Mouse (Mus musculus) myocyte (in vitro differentiated cells): Measurements from ENCODE around the gene Ube2s. TPM values are rescaled to one million over a fixed set of nuclear protein-coding genes. Genes with fewer than 3 reads are reported as not detected.

Experiments
- H3K27me3 ChIP-seq: one replicate; pipeline ENCODE4 v1.6.1; 2011; ENCODE audit not compliant: control insufficient read depth, insufficient read depth, insufficient read length
- H3K36me3 ChIP-seq: one replicate; pipeline ENCODE4 v1.6.1; 2011; ENCODE audit not compliant: control insufficient read depth, insufficient read depth
- H3K4me2 ChIP-seq: one replicate; pipeline ENCODE4 v1.6.1; 2011; ENCODE audit warnings: low read depth, control low read depth
- H3K4me3 ChIP-seq: one replicate; pipeline ENCODE4 v1.5.1; 2011; ENCODE audit warnings: mild to moderate bottlenecking, control low read depth, moderate library complexity
- H3K79me2 ChIP-seq: one replicate; pipeline ENCODE4 v1.6.1; 2011; ENCODE audit not compliant: control insufficient read depth, insufficient read depth
- H3ac ChIP-seq: one replicate; pipeline ENCODE4 v1.6.1; 2011; ENCODE audit not compliant: control insufficient read depth, insufficient read length
- CEBPB ChIP-seq: IDR thresholded peaks from 2 replicates; pipeline ENCODE4 v1.6.1; 2011; ENCODE audit warnings: mild to moderate bottlenecking, moderate library complexity; ENCODE audit not compliant: poor library complexity, insufficient read depth, severe bottlenecking
- E2F4 ChIP-seq: IDR thresholded peaks from one replicate; pipeline ENCODE4 v1.6.1; 2011; ENCODE audit warnings: mild to moderate bottlenecking, control low read depth, moderate library complexity; ENCODE audit not compliant: insufficient read depth
- MAX ChIP-seq: IDR thresholded peaks from one replicate; pipeline ENCODE4 v1.6.1; 2011; ENCODE audit warnings: low read depth, mild to moderate bottlenecking, control low read depth
- MYOD1 ChIP-seq, 3 experiments: IDR thresholded peaks; one replicate each; pipeline ENCODE4 v1.6.1; 2011; ENCODE audit warnings: control low read depth in 2 of 3, low read depth in 2 of 3, mild to moderate bottlenecking in 2 of 3, moderate library complexity in 1 of 3; ENCODE audit not compliant: insufficient read length in 2 of 3, control insufficient read depth in 1 of 3
- MYOG ChIP-seq, 3 experiments: IDR thresholded peaks; one replicate each; pipeline ENCODE4 v1.6.1; 2011; ENCODE audit warnings: control low read depth in 2 of 3, low read depth in 2 of 3, mild to moderate bottlenecking in 2 of 3; ENCODE audit not compliant: insufficient read length in 2 of 3, control insufficient read depth in 1 of 3, insufficient read depth in 1 of 3
- POLR2A ChIP-seq: IDR thresholded peaks from one replicate; pipeline ENCODE4 v1.6.1; 2011; ENCODE audit warnings: low read depth, mild to moderate bottlenecking, control low read depth, moderate library complexity; ENCODE audit not compliant: insufficient read length
- POLR2AphosphoS2 ChIP-seq: IDR thresholded peaks from one replicate; pipeline ENCODE4 v1.6.1; 2011; ENCODE audit warnings: low read depth, control low read depth; ENCODE audit not compliant: insufficient read length
- REST ChIP-seq: IDR thresholded peaks from one replicate; pipeline ENCODE4 v1.6.1; 2011; ENCODE audit warnings: mild to moderate bottlenecking, control low read depth, moderate library complexity; ENCODE audit not compliant: insufficient read depth, insufficient read length
- SRF ChIP-seq: IDR thresholded peaks from one replicate; pipeline ENCODE4 v1.6.1; 2011; ENCODE audit warnings: low read depth; ENCODE audit not compliant: control insufficient read depth, insufficient read length
- TCF12 ChIP-seq: IDR thresholded peaks from one replicate; pipeline ENCODE4 v1.6.1; 2011; ENCODE audit warnings: mild to moderate bottlenecking, control low read depth; ENCODE audit not compliant: poor library complexity, insufficient read depth, severe bottlenecking
- TCF3 ChIP-seq: IDR thresholded peaks from one replicate; pipeline ENCODE4 v1.6.1; 2011; ENCODE audit warnings: low read depth, control low read depth; ENCODE audit not compliant: insufficient read length
- USF1 ChIP-seq: IDR thresholded peaks from one replicate; pipeline ENCODE4 v1.6.1; 2011; ENCODE audit warnings: low read depth, mild to moderate bottlenecking, control low read depth, moderate library complexity
- polyA plus RNA-seq: library from polyadenylated mRNA; unstranded; fragments of >200 nt; fragmentation: generic; extraction: Trizol; gene quantifications from one replicate; pipeline ENCODE4 v1.2.1, GENCODE M21; 2012; ENCODE audit warnings: missing spikeins

Ube2s gene
- polyA plus RNA-seq, 1 experiment = 261 TPM

- TF ChIP-seq REST = no peak
- no peak for TF ChIP-seq E2F4
- TF ChIP-seq MAX = no peak
- TF ChIP-seq USF1 = no peak
- no peak for TF ChIP-seq TCF12
- no peak for TF ChIP-seq POLR2AphosphoS2
- no peak for TF ChIP-seq TCF3
- TF ChIP-seq CEBPB = no peak
- TF ChIP-seq POLR2A = no peak
- TF ChIP-seq SRF = no peak
- TF ChIP-seq MYOG (IDR thresholded peaks at IDR 0.05; ENCODE audit: control insufficient read depth in 1 of 3, insufficient read depth in 1 of 3, insufficient read length in 2 of 3, low read depth in 2 of 3) = no peak
- no peak for TF ChIP-seq MYOD1 (IDR thresholded peaks at IDR 0.05; ENCODE audit: control insufficient read depth in 1 of 3, insufficient read length in 2 of 3, low read depth in 2 of 3)
- Histone ChIP-seq H3K36me3 (no peaks in the 10 kb centered on the region), H3K4me2 (no peak overlapping the region), H3K27me3 (peaks cover 25% of the 10 kb centered on the region), H3ac (no peak overlapping the region), H3K79me2 (no peaks in the 10 kb centered on the region), H3K4me3 (no peak overlapping the region)
These were observed 24.0 kb upstream of the Ube2s start for GRCm38 (mm10) chr7:4836351-4836792.

GRCm38 (mm10) chr7:4835631-4836327 is 23.4 kb upstream of the Ube2s start:
- Histone ChIP-seq H3K4me2 (no peak overlapping the region), H3K27me3 (peaks cover 23% of the 10 kb centered on the region), H3ac (no peak overlapping the region), H3K36me3 (no peaks in the 10 kb centered on the region), H3K79me2 (no peaks in the 10 kb centered on the region), H3K4me3 (no peak overlapping the region)
- no peak for TF ChIP-seq REST
- TF ChIP-seq POLR2A = no peak
- TF ChIP-seq SRF = no peak
- no peak for TF ChIP-seq TCF12
- no peak for TF ChIP-seq E2F4
- TF ChIP-seq MYOD1 (IDR thresholded peaks at IDR 0.05; ENCODE audit: control insufficient read depth in 1 of 3, insufficient read length in 2 of 3, low read depth in 2 of 3) = no peak

GRCm38 (mm10) chr7:4830476-4830875 is 18.1 kb upstream of the Ube2s start:
- TF ChIP-seq REST = peak; percentile 62
- no peak for TF ChIP-seq TCF3
- Histone ChIP-seq H3K27me3 (peaks cover 6% of the 10 kb centered on the region), H3K4me2 (no peak overlapping the region), H3K36me3 (no peaks in the 10 kb centered on the region), H3K4me3 (no peak overlapping the region), H3ac (no peak overlapping the region), H3K79me2 (no peaks in the 10 kb centered on the region)

GRCm38 (mm10) chr7:4825365-4825764 is 13.0 kb upstream of the Ube2s start:
- no peak overlapping the region for H3ac ChIP-seq
- TF ChIP-seq MAX (no peak), POLR2AphosphoS2 (no peak), CEBPB (no peak), REST (no peak), USF1 (no peak), MYOG (IDR thresholded peaks at IDR 0.05; ENCODE audit: control insufficient read depth in 1 of 3, insufficient read depth in 1 of 3, insufficient read length in 2 of 3, low read depth in 2 of 3) (no peak), TCF12 (no peak), TCF3 (no peak), SRF (no peak), POLR2A (no peak), MYOD1 (IDR thresholded peaks at IDR 0.05; ENCODE audit: control insufficient read depth in 1 of 3, insufficient read length in 2 of 3, low read depth in 2 of 3) (no peak), E2F4 (no peak)
- no peak overlapping the region for H3K4me3 ChIP-seq
- H3K27me3 ChIP-seq = no peaks in the 10 kb centered on the region
- H3K4me2 ChIP-seq = no peak overlapping the region
- H3K79me2 ChIP-seq = no peaks in the 10 kb centered on the region
- no peaks in the 10 kb centered on the region for H3K36me3 ChIP-seq

- no peak overlapping the region for H3K4me3 ChIP-seq
- H3ac ChIP-seq = no peak overlapping the region
- H3K27me3 ChIP-seq = no peaks in the 10 kb centered on the region
- H3K36me3 ChIP-seq = no peaks in the 10 kb centered on the region
- no peaks in the 10 kb centered on the region for H3K79me2 ChIP-seq
- H3K4me2 ChIP-seq = no peak overlapping the region
- TF ChIP-seq TCF12 (no peak), POLR2A (no peak), USF1 (no peak), REST (no peak), SRF (no peak), POLR2AphosphoS2 (no peak), TCF3 (no peak), MYOG (IDR thresholded peaks at IDR 0.05; ENCODE audit: control insufficient read depth in 1 of 3, insufficient read depth in 1 of 3, insufficient read length in 2 of 3, low read depth in 2 of 3) (no peak), E2F4 (no peak), MYOD1 (IDR thresholded peaks at IDR 0.05; ENCODE audit: control insufficient read depth in 1 of 3, insufficient read length in 2 of 3, low read depth in 2 of 3) (no peak), CEBPB (no peak), MAX (no peak)
These were observed 9.9 kb upstream of the Ube2s start for GRCm38 (mm10) chr7:4822162-4822907.
